Mouse (Mus musculus) ES-E14 (cell line): ENCODE results near the gene Cd6. TPM values are rescaled to one million over a fixed set of nuclear protein-coding genes. Genes with fewer than 3 reads are reported as not detected.

Experiments used
- DNase-seq: peaks from one replicate; pipeline ENCODE4 v3.0.0-alpha.2; 2013; ENCODE audit warnings: low read depth, low spot score
- H3K27ac ChIP-seq: 2 replicates; pipeline ENCODE4 v1.5.1; 2012; ENCODE audit warnings: low read depth, mild to moderate bottlenecking, low read length, moderate library complexity, mixed read lengths; ENCODE audit not compliant: poor library complexity, insufficient read depth, severe bottlenecking
- H3K36me3 ChIP-seq: 2 replicates; pipeline ENCODE4 v1.6.1; 2012; ENCODE audit warnings: mild to moderate bottlenecking, low read length, moderate library complexity, mixed read lengths; ENCODE audit not compliant: control insufficient read depth, poor library complexity, insufficient read depth, severe bottlenecking
- H3K4me1 ChIP-seq, 2 experiments: fragments of 150-350 bp in 1 of 2; sonication (generic) in 1 of 2; 2 replicates each; pipeline ENCODE4 v1.6.1; 2012; ENCODE audit warnings: low read length in 2 of 2, mild to moderate bottlenecking in 1 of 2, mixed read lengths in 1 of 2; ENCODE audit not compliant: control insufficient read depth in 2 of 2, insufficient read depth in 2 of 2, poor library complexity in 1 of 2
- H3K4me3 ChIP-seq, 2 experiments: fragments of 150-350 bp in 1 of 2; sonication (generic) in 1 of 2; 2 replicates each; pipeline ENCODE4 v1.5.1; 2012; ENCODE audit warnings: low read length in 2 of 2, low read depth in 1 of 2, mild to moderate bottlenecking in 1 of 2, mixed read lengths in 1 of 2; ENCODE audit not compliant: insufficient read depth in 1 of 2, poor library complexity in 1 of 2, severe bottlenecking in 1 of 2
- H3K9ac ChIP-seq: 2 replicates; pipeline ENCODE4 v1.6.1; 2012; ENCODE audit warnings: low read depth, mild to moderate bottlenecking, low read length, mixed read lengths; ENCODE audit not compliant: poor library complexity, insufficient read depth, severe bottlenecking
- H3K9me3 ChIP-seq: fragments of 150-350 bp; sonication (generic); 2 replicates; pipeline ENCODE4 v1.6.1; 2012; ENCODE audit warnings: low read depth, mild to moderate bottlenecking, low read length; ENCODE audit not compliant: control insufficient read depth, insufficient read depth
- CHD2 ChIP-seq: IDR thresholded peaks from 2 replicates; pipeline ENCODE4 v1.6.1; 2014; ENCODE audit warnings: mild to moderate bottlenecking, low read depth, low read length, inconsistent platforms
- HCFC1 ChIP-seq: IDR thresholded peaks from 2 replicates; pipeline ENCODE4 v1.6.1; 2012; ENCODE audit warnings: low read length, inconsistent platforms, borderline replicate concordance; ENCODE audit not compliant: insufficient read depth
- MAFK ChIP-seq: IDR thresholded peaks from 2 replicates; pipeline ENCODE4 v1.6.1; 2014; ENCODE audit warnings: mild to moderate bottlenecking, low read depth, low read length, inconsistent platforms; ENCODE audit not compliant: insufficient read depth
- ZC3H11A ChIP-seq: IDR thresholded peaks from 2 replicates; pipeline ENCODE4 v1.6.1; 2012; ENCODE audit warnings: low read depth, mild to moderate bottlenecking, inconsistent platforms, low read length, borderline replicate concordance
- ZNF384 ChIP-seq: IDR thresholded peaks from 2 replicates; pipeline ENCODE4 v1.6.1; 2012; ENCODE audit warnings: low read depth, low read length, inconsistent platforms
- in situ Hi-C, 2 experiments: fragments of 600-800 bp; cut with MboI; formaldehyde crosslinking; loops; one replicate each; pipeline ENCODE4 v1.15.1; 2025; ENCODE audit warnings: low sequenced_read_pairs in 2 of 2, inconsistent platforms in 1 of 2; ENCODE audit not compliant: unreplicated experiment in 2 of 2
- total RNA-seq: library from RNA; depleted of rRNA; stranded (reverse); fragments of 300-350 nt; gene quantifications from 2 replicates; pipeline ENCODE4 v1.2.3, GENCODE M21; 2012

The Cd6 gene
- total RNA-seq, 1 experiment, result 3.4 TPM

- H3K36me3 ChIP-seq, result no peaks in the 10 kb centered on the region
- peaks cover 0 to 3% of the 10 kb centered on the region in 2 experiments; a peak in 2 of 4 replicates for H3K4me1 ChIP-seq
- TF ChIP-seq ZNF384 (no peak), HCFC1 (no peak), MAFK (no peak), CHD2 (no peak), ZC3H11A (no peak)
- no peaks in the 10 kb centered on the region for H3K9me3 ChIP-seq
- H3K27ac ChIP-seq, result no peak overlapping the region
- H3K4me3 ChIP-seq, result no peak overlapping the region
- in situ Hi-C loops, result no loop called here
- H3K9ac ChIP-seq, result no peak overlapping the region
- no peak for DNase-seq
These were observed 28.0 kb downstream of the Cd6 start for GRCm38 (mm10) chr19:10801906-10802305.

- in situ Hi-C loops, result no loop called here
- Histone ChIP-seq H3K36me3 (no peaks in the 10 kb centered on the region), H3K4me1 (peaks cover 0 to 3% of the 10 kb centered on the region in 2 experiments; a peak in 2 of 4 replicates), H3K27ac (no peak overlapping the region), H3K9ac (no peak overlapping the region), H3K9me3 (no peaks in the 10 kb centered on the region), H3K4me3 (no peak overlapping the region)
- TF ChIP-seq CHD2, result no peak
- no peak for TF ChIP-seq ZNF384
- no peak for TF ChIP-seq MAFK
- no peak for TF ChIP-seq ZC3H11A
- TF ChIP-seq HCFC1, result no peak
- DNase-seq, result no peak
These were observed 28.8 kb downstream of the Cd6 start for GRCm38 (mm10) chr19:10801070-10801469.

GRCm38 (mm10) chr19:10799155-10799554 lies 30.7 kb downstream of the Cd6 start:
- TF ChIP-seq MAFK (no peak), CHD2 (no peak), ZC3H11A (no peak), ZNF384 (no peak), HCFC1 (no peak)
- H3K9ac ChIP-seq, result no peak overlapping the region
- no peaks in the 10 kb centered on the region for H3K36me3 ChIP-seq
- DNase-seq, result no peak
- no peak overlapping the region for H3K4me3 ChIP-seq
- H3K27ac ChIP-seq, result no peak overlapping the region
- H3K4me1 ChIP-seq, result peaks cover 0 to 3% of the 10 kb centered on the region in 2 experiments; a peak in 2 of 4 replicates
- no peaks in the 10 kb centered on the region for H3K9me3 ChIP-seq
- in situ Hi-C loops, result no loop called here

GRCm38 (mm10) chr19:10798576-10798975 lies 31.3 kb downstream of the Cd6 start:
- H3K4me1 ChIP-seq, result peaks cover 0 to 3% of the 10 kb centered on the region in 2 experiments; a peak in 2 of 4 replicates
- H3K36me3 ChIP-seq, result no peaks in the 10 kb centered on the region
- peak overlapping the region; percentile 32; the same call in 1 of the 2 replicates for H3K9ac ChIP-seq
- H3K27ac ChIP-seq, result no peak overlapping the region
- DNase-seq, result peak; percentile 40
- peak overlapping the region; percentile 29 to 61 for H3K4me3 ChIP-seq
- in situ Hi-C loops, result no loop called here
- TF ChIP-seq MAFK (no peak), CHD2 (no peak), ZC3H11A (no peak), HCFC1 (no peak), ZNF384 (no peak)
- no peaks in the 10 kb centered on the region for H3K9me3 ChIP-seq

- DNase-seq, result no peak
- in situ Hi-C loops, result no loop called here
- Histone ChIP-seq H3K4me3 (no peak overlapping the region), H3K27ac (no peak overlapping the region), H3K36me3 (no peaks in the 10 kb centered on the region), H3K9ac (no peak overlapping the region), H3K4me1 (peaks cover 0 to 3% of the 10 kb centered on the region in 2 experiments; a peak in 2 of 4 replicates), H3K9me3 (no peaks in the 10 kb centered on the region)
- TF ChIP-seq ZC3H11A (no peak), MAFK (no peak)
These were observed 34.9 kb downstream of the Cd6 start for GRCm38 (mm10) chr19:10794916-10795315.
